Mouse (Mus musculus): ENCODE measurements around the gene Bzw2. TPM values are rescaled to one million over a fixed set of nuclear protein-coding genes. Genes with fewer than 3 reads are reported as not detected.
"Not testable (repeated sequence)": the region's sequence is repeated elsewhere in the genome, so short reads cannot be mapped to it uniquely, and the experiment has no call there.

Gene Bzw2
- 132 and 157 TPM in 2 replicates for polyA plus RNA-seq (2015; fragmentation: Nextera tagmentation; extraction: Ambion mirVana)

DNA sequence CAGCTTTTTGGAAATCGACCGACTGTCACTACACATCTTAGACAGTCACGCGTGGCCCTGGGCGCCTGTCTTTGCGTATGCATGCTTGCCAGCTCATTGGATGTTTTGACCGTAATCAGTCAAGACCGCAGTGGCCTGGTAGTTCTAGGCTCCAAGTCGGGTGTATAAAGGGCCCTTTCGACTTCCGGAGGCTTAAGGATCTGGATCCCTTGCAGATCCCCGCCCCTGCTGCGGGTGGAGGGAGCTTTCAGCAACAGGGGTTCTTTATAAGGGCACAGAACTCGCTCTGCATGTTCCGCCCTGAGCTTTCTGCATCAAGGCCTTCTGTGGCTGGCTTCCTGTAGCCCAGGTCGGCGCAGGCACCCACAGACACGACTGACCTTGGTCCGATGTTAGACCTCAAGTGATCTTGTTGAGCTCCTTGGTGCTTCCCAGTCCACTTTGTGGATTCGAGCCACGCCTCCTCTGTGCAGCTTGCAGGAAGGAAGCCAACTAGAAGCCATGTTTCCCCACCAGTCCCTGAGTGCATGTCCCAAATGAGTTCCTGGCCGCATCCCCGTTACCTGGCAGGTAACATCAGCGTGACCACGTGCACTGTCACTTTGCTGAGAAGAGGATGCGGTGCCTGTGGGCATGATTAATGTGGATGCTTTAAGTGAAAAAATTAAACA, at the start of gene Bzw2:
Gene Bzw2, minus strand, starts transcription at position 443 of the 671 bp plus-strand sequence.
- peak within 1 kb of the TSS; percentile 96 for H3K27ac ChIP-seq (ENCODE audit: low read length)
- ATAC-seq (ENCODE audit: low read depth) = peak; percentile 65
- peak within 1 kb of the TSS; percentile 85 for H3K4me2 ChIP-seq (ENCODE audit: low read depth, low read length)
- peak within 1 kb of the TSS; percentile 90 for H3K9ac ChIP-seq (ENCODE audit: low read length)
- no peaks in the 10 kb centered on the region for H3K27me3 ChIP-seq (ENCODE audit: control insufficient read depth, insufficient read depth, low read depth, low read length)
- H3K4me3 ChIP-seq (ENCODE audit: low read length) = peak within 1 kb of the TSS; percentile 93
- 1% methylated on average over 26 of the region's 26 CpGs for WGBS
- peaks cover 13% of the 10 kb centered on the region for H3K4me1 ChIP-seq (replicated peaks; ENCODE audit: control insufficient read depth, insufficient read depth, low read length)
- no peaks in the 10 kb centered on the region for H3K36me3 ChIP-seq (ENCODE audit: control insufficient read depth, insufficient read depth, low read length)
- H3K9me3 ChIP-seq (ENCODE audit: control insufficient read depth, low read length) = no peaks in the 10 kb centered on the region

GRCm38 (mm10) chr12:36207072-36207799, 49.4 kb upstream of the Bzw2 start:
- Histone ChIP-seq H3K27ac (ENCODE audit: low read length) (no peak overlapping the region), H3K27me3 (ENCODE audit: control insufficient read depth, insufficient read depth, low read depth, low read length) (no peaks in the 10 kb centered on the region), H3K4me2 (ENCODE audit: low read depth, low read length) (peak overlapping the region; percentile 47), H3K9ac (ENCODE audit: low read length) (no peak overlapping the region), H3K36me3 (ENCODE audit: control insufficient read depth, insufficient read depth, low read length) (no peaks in the 10 kb centered on the region), H3K4me1 (replicated peaks; ENCODE audit: control insufficient read depth, insufficient read depth, low read length) (peaks cover 7% of the 10 kb centered on the region; the same call in 1 of the 2 replicates), H3K4me3 (ENCODE audit: low read length) (peak overlapping the region; percentile 24), H3K9me3 (ENCODE audit: control insufficient read depth, low read length) (no peaks in the 10 kb centered on the region)
- ATAC-seq (ENCODE audit: low read depth) = peak; percentile 96
- WGBS = 48% methylated on average over 9 of the region's 9 CpGs

GRCm38 (mm10) chr12:36205579-36206119, 47.8 kb upstream of the Bzw2 start:
- H3K36me3 ChIP-seq (ENCODE audit: control insufficient read depth, insufficient read depth, low read length); H3K4me1 ChIP-seq (replicated peaks; ENCODE audit: control insufficient read depth, insufficient read depth, low read length); H3K9ac ChIP-seq (ENCODE audit: low read length); H3K27ac ChIP-seq (ENCODE audit: low read length); H3K4me2 ChIP-seq (ENCODE audit: low read depth, low read length); H3K9me3 ChIP-seq (ENCODE audit: control insufficient read depth, low read length); H3K27me3 ChIP-seq (ENCODE audit: control insufficient read depth, insufficient read depth, low read depth, low read length); H3K4me3 ChIP-seq (ENCODE audit: low read length): not testable (repeated sequence)
- WGBS = 47% methylated on average over 5 of the region's 5 CpGs
- peak; percentile 20; the same call in 1 of the 2 replicates for ATAC-seq (ENCODE audit: low read depth)

DNA sequence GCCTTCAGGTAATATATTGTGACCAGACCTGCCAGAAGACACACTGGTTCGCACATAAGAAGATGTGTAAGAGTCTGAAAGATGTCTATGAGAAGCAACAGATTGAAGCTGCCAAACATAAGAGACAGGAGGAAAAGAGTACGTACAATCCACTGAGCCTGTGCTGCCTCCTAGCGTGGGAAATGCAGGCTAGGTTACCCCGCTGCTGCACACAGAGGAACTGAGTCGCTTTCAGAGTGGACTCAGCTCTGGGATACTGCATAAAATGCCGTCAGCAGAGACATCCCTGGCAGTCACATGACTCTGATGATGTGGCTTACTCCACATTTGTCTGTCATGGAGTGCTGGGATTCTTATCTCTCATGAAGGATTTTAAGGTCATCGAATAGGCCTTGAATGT, 37.1 kb upstream of the Bzw2 start:
- 92% methylated on average over 7 of the region's 7 CpGs for WGBS
- H3K4me2 ChIP-seq (ENCODE audit: low read depth, low read length) = no peak overlapping the region
- no peaks in the 10 kb centered on the region for H3K27me3 ChIP-seq (ENCODE audit: control insufficient read depth, insufficient read depth, low read depth, low read length)
- H3K36me3 ChIP-seq (ENCODE audit: control insufficient read depth, insufficient read depth, low read length) = peaks cover 54% of the 10 kb centered on the region
- H3K27ac ChIP-seq (ENCODE audit: low read length) = no peak overlapping the region
- H3K4me3 ChIP-seq (ENCODE audit: low read length) = no peak overlapping the region
- peaks cover 15% of the 10 kb centered on the region for H3K9me3 ChIP-seq (ENCODE audit: control insufficient read depth, low read length)
- no peaks in the 10 kb centered on the region for H3K4me1 ChIP-seq (replicated peaks; ENCODE audit: control insufficient read depth, insufficient read depth, low read length)
- no peak overlapping the region for H3K9ac ChIP-seq (ENCODE audit: low read length)
- ATAC-seq (ENCODE audit: low read depth) = no peak

DNA sequence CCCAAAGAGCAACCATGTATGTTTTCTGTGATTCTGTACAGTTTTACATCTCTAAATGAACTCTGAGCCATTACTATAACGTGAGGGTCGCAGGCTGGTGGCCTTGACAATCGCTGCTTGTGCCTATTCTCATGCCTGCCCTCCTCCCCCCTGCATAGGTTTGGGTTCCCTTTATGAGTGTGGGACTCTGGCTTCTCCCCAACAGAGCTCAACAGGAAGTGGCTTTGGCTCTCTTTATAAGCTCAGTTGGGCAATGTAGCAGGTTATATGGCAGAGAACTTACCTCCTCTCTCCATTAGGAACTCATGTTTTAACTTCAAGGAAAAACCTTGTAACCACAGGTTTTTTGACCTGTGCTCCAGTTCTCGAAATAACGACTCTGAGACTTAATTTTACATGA, 32.5 kb upstream of the Bzw2 start:
- Histone ChIP-seq H3K27ac (ENCODE audit: low read length) (no peak overlapping the region), H3K4me1 (replicated peaks; ENCODE audit: control insufficient read depth, insufficient read depth, low read length) (no peaks in the 10 kb centered on the region), H3K4me2 (ENCODE audit: low read depth, low read length) (no peak overlapping the region), H3K4me3 (ENCODE audit: low read length) (no peak overlapping the region), H3K9me3 (ENCODE audit: control insufficient read depth, low read length) (no peaks in the 10 kb centered on the region), H3K27me3 (ENCODE audit: control insufficient read depth, insufficient read depth, low read depth, low read length) (no peaks in the 10 kb centered on the region), H3K9ac (ENCODE audit: low read length) (no peak overlapping the region), H3K36me3 (ENCODE audit: control insufficient read depth, insufficient read depth, low read length) (peaks cover 49% of the 10 kb centered on the region)
- WGBS = 85% methylated on average over 5 of the region's 5 CpGs
- ATAC-seq (ENCODE audit: low read depth) = no peak

- Histone ChIP-seq H3K27me3 (ENCODE audit: control insufficient read depth, insufficient read depth, low read depth, low read length) (no peaks in the 10 kb centered on the region), H3K36me3 (ENCODE audit: control insufficient read depth, insufficient read depth, low read length) (peaks cover 45% of the 10 kb centered on the region), H3K9me3 (ENCODE audit: control insufficient read depth, low read length) (no peaks in the 10 kb centered on the region), H3K9ac (ENCODE audit: low read length) (no peak overlapping the region), H3K27ac (ENCODE audit: low read length) (no peak overlapping the region), H3K4me1 (replicated peaks; ENCODE audit: control insufficient read depth, insufficient read depth, low read length) (no peaks in the 10 kb centered on the region), H3K4me2 (ENCODE audit: low read depth, low read length) (no peak overlapping the region), H3K4me3 (ENCODE audit: low read length) (no peak overlapping the region)
- ATAC-seq (ENCODE audit: low read depth) = no peak
- WGBS = 91% methylated on average over 3 of the region's 3 CpGs
These were observed 31.7 kb upstream of the Bzw2 start for GRCm38 (mm10) chr12:36189610-36190009.

DNA sequence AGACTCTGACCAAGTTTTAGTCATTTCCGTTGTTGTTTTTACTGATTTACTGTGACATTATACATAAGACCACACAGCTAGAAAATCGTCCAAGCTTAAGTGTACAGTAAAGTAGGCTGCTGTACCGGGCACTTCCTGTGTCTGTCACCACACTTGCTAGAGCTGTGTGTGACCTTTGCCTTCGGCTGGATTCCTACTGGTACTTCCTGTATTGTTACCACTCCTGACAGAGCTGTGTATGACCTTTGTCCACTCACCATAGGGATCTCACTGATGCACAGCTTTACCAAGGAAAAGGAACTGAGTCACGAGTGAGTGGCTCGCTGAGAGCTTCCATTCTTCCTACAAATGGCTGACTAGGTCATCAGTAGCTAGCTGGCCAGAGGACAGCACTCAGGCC, 29.2 kb upstream of the Bzw2 start:
- H3K27ac ChIP-seq (ENCODE audit: low read length) = no peak overlapping the region
- no peaks in the 10 kb centered on the region for H3K4me1 ChIP-seq (replicated peaks; ENCODE audit: control insufficient read depth, insufficient read depth, low read length)
- H3K4me2 ChIP-seq (ENCODE audit: low read depth, low read length) = no peak overlapping the region
- no peaks in the 10 kb centered on the region for H3K27me3 ChIP-seq (ENCODE audit: control insufficient read depth, insufficient read depth, low read depth, low read length)
- no peaks in the 10 kb centered on the region for H3K9me3 ChIP-seq (ENCODE audit: control insufficient read depth, low read length)
- peaks cover 36% of the 10 kb centered on the region for H3K36me3 ChIP-seq (ENCODE audit: control insufficient read depth, insufficient read depth, low read length)
- no peak overlapping the region for H3K4me3 ChIP-seq (ENCODE audit: low read length)
- no peak overlapping the region for H3K9ac ChIP-seq (ENCODE audit: low read length)
- no peak for ATAC-seq (ENCODE audit: low read depth)
- WGBS = 63% methylated on average over 6 of the region's 6 CpGs

- Histone ChIP-seq H3K9me3 (ENCODE audit: control insufficient read depth, low read length) (no peaks in the 10 kb centered on the region), H3K27me3 (ENCODE audit: control insufficient read depth, insufficient read depth, low read depth, low read length) (no peaks in the 10 kb centered on the region), H3K4me3 (ENCODE audit: low read length) (no peak overlapping the region), H3K4me1 (replicated peaks; ENCODE audit: control insufficient read depth, insufficient read depth, low read length) (no peaks in the 10 kb centered on the region), H3K36me3 (ENCODE audit: control insufficient read depth, insufficient read depth, low read length) (peaks cover 16% of the 10 kb centered on the region), H3K9ac (ENCODE audit: low read length) (no peak overlapping the region), H3K27ac (ENCODE audit: low read length) (no peak overlapping the region; the same call in 1 of the 2 replicates), H3K4me2 (ENCODE audit: low read depth, low read length) (no peak overlapping the region)
- WGBS = 71% methylated on average over 6 of the region's 6 CpGs
- ATAC-seq (ENCODE audit: low read depth) = peak; percentile 49; the same call in 1 of the 2 replicates
These were observed 24.7 kb upstream of the Bzw2 start for GRCm38 (mm10) chr12:36182570-36182969.

DNA sequence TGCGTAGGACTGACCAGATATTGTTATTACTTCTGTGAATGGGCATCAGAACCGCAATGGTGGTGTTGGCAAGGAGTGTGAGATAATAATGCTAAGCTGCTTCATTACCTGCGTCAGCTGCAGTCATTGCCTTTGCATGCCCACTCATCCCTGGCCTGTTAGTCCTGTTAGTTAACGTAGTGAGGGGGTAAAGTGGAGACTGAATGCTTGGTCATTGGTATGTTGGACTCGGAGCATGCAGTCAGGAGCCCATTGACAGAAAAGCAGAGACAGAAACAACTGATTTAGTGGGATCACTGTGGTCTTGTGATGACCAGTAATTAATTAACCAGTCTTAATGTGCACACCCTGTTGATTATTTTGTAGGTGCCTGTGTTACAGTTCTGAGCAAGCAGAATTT, 19.3 kb upstream of the Bzw2 start:
- Histone ChIP-seq H3K27me3 (ENCODE audit: control insufficient read depth, insufficient read depth, low read depth, low read length) (no peaks in the 10 kb centered on the region), H3K9ac (ENCODE audit: low read length) (no peak overlapping the region), H3K27ac (ENCODE audit: low read length) (no peak overlapping the region), H3K4me2 (ENCODE audit: low read depth, low read length) (no peak overlapping the region), H3K9me3 (ENCODE audit: control insufficient read depth, low read length) (no peaks in the 10 kb centered on the region), H3K4me3 (ENCODE audit: low read length) (no peak overlapping the region), H3K36me3 (ENCODE audit: control insufficient read depth, insufficient read depth, low read length) (peaks cover 24% of the 10 kb centered on the region), H3K4me1 (replicated peaks; ENCODE audit: control insufficient read depth, insufficient read depth, low read length) (no peaks in the 10 kb centered on the region)
- ATAC-seq (ENCODE audit: low read depth) = no peak
- 93% methylated on average over 5 of the region's 5 CpGs for WGBS
